ENCODE assay signal across 8 mouse cellular contexts in genomic region chr7:89404081-89404733, GRCm38 (mm10). TPM values are rescaled to one million over a fixed set of nuclear protein-coding genes. Genes with fewer than 3 reads are reported as not detected.
A peak's percentile ranks its signal among the peaks of the same experiment; 100 is the strongest.
DNase-seq lines count a peak whose midpoint lies in the region; ATAC-seq and TF ChIP-seq lines count a peak whose summit lies in the region.

TSS of gene Tmem135 (minus strand) at chr7:89404222.
TSS of gene Fzd4 (plus strand) at chr7:89404355.

- peak within 1 kb of the TSS; percentile 100 for H3K4me2 ChIP-seq in hindbrain, postnatal 0 days (ENCODE audit: low read depth, low read length)

- under 1% methylated on average over 52 of the region's 62 CpGs for WGBS in hindbrain, postnatal 0 days

- peak within 1 kb of the TSS; percentile 75 for H3K9ac ChIP-seq in hindbrain, postnatal 0 days (replicated peaks; ENCODE audit: low read length)

- TF ChIP-seq CTCF in gastrocnemius, adult 2 months (IDR thresholded peaks at IDR 0.05): peak; percentile 24
- peak; percentile 39 for TF ChIP-seq CTCF in hindbrain, postnatal 0 days (IDR thresholded peaks at IDR 0.05; ENCODE audit: low read depth)
- no peak; the same call in none of the 2 replicates for TF ChIP-seq CTCF in left cerebral cortex, adult 2 months (IDR thresholded peaks at IDR 0.05)

- no peaks in the 10 kb centered on the region for H3K9me3 ChIP-seq in hindbrain, postnatal 0 days (ENCODE audit: low read length)

- no peaks in the 10 kb centered on the region for H3K27me3 ChIP-seq in hindbrain, postnatal 0 days (ENCODE audit: insufficient read depth, low read length)

- intact Hi-C loops in gastrocnemius, adult 2 months (cut with DNase I): no loop called here
- intact Hi-C loops in left cerebral cortex, adult 2 months (cut with DNase I): loop anchor here (1.0 kb wide), 1 partner anchor 66 kb away; no protein-coding TSS in a partner anchor

- no peaks in the 10 kb centered on the region for H3K4me1 ChIP-seq in hindbrain, postnatal 0 days (ENCODE audit: insufficient read depth, low read length)

- peak; percentile 94 for DNase-seq in WW6 (ENCODE audit: low read depth, low spot score)
- peak; percentile 81 to 88 for DNase-seq in cerebellum, postnatal 4 days (ENCODE audit: low spot score in 2 of 2)
- DNase-seq in gastrocnemius, adult 2 months: peak; percentile 99
- DNase-seq in hindbrain, postnatal 0 days (ENCODE audit: low spot score): peak; percentile 95
- DNase-seq in left cerebral cortex, adult 2 months (ENCODE audit: extremely low spot score in 1 of 2, low spot score in 2 of 2): peak; percentile 88 to 90
- DNase-seq in right cerebral cortex, adult 2 months (ENCODE audit: low spot score in 2 of 2): peak; percentile 78 to 88
- DNase-seq in urinary bladder, postnatal 14 days (ENCODE audit: low spot score): peak; percentile 96

- no peaks in the 10 kb centered on the region for H3K36me3 ChIP-seq in hindbrain, postnatal 0 days (ENCODE audit: insufficient read depth, low read length)

- H3K27ac ChIP-seq in gastrocnemius, adult 2 months: peak within 1 kb of the TSS; percentile 97
- peak within 1 kb of the TSS; percentile 81 for H3K27ac ChIP-seq in hindbrain, postnatal 0 days
- H3K27ac ChIP-seq in left cerebral cortex, adult 2 months: peak within 1 kb of the TSS; percentile 93

- peak within 1 kb of the TSS; percentile 94 for H3K4me3 ChIP-seq in gastrocnemius, adult 2 months
- peak within 1 kb of the TSS; percentile 80 for H3K4me3 ChIP-seq in hindbrain, postnatal 0 days (ENCODE audit: low read length)
- H3K4me3 ChIP-seq in left cerebral cortex, adult 2 months: peak within 1 kb of the TSS; percentile 91

- ATAC-seq in hindbrain, postnatal 0 days: peak; percentile 98
- peak; percentile 79 for ATAC-seq in megakaryocyte, adult 5-6 weeks (ENCODE audit: poor library complexity, severe bottlenecking)

RNA-seq across cellular contexts. Expression of gene Tmem135, which starts in this region (rescaled TPM):
- 10 to 100 TPM; 13.2 to 19.6 TPM for total RNA-seq in gastrocnemius, adult 2 months (2021)
- total RNA-seq in hindbrain, postnatal 0 days (2014; rRNA removed): 24.3 and 31.4 TPM in 2 replicates
- polyA plus RNA-seq in hindbrain, postnatal 0 days (2015; fragmentation: Nextera tagmentation; extraction: Ambion mirVana): 31.8 and 33.5 TPM in 2 replicates
- 10 to 100 TPM; 64.7 to 65.6 TPM for total RNA-seq in left cerebral cortex, adult 2 months (2021)
- total RNA-seq in megakaryocyte, adult 5-6 weeks (2015): 29.9 and 31.6 TPM in 2 replicates
- total RNA-seq in megakaryocyte, adult 5-6 weeks (2017): 18.7 and 26.5 TPM in 2 replicates

RNA-seq across cellular contexts. Expression of gene Fzd4, which starts in this region (rescaled TPM):
- total RNA-seq in gastrocnemius, adult 2 months (2021): 10 to 100 TPM; 30.6 to 32.4 TPM
- 4.4 and 4.7 TPM in 2 replicates for total RNA-seq in hindbrain, postnatal 0 days (2014; rRNA removed)
- polyA plus RNA-seq in hindbrain, postnatal 0 days (2015; fragmentation: Nextera tagmentation; extraction: Ambion mirVana): 2.1 TPM in 2 replicates
- 1 to 10 TPM; 7.0 to 8.4 TPM for total RNA-seq in left cerebral cortex, adult 2 months (2021)
- total RNA-seq in megakaryocyte, adult 5-6 weeks (2015): 4.8 TPM in 2 replicates
- 4.0 and 5.0 TPM in 2 replicates for total RNA-seq in megakaryocyte, adult 5-6 weeks (2017)

Comparison
In these comparisons a context has a peak if more than half of its experiments do, and no peak if none do; other contexts are left out.
1. Peak in every context shown above with its lines: DNase-seq, ATAC-seq, H3K4me3 ChIP-seq and H3K27ac ChIP-seq.